25 mouse cellular contexts compared by ENCODE assay signal in the genomic region with DNA sequence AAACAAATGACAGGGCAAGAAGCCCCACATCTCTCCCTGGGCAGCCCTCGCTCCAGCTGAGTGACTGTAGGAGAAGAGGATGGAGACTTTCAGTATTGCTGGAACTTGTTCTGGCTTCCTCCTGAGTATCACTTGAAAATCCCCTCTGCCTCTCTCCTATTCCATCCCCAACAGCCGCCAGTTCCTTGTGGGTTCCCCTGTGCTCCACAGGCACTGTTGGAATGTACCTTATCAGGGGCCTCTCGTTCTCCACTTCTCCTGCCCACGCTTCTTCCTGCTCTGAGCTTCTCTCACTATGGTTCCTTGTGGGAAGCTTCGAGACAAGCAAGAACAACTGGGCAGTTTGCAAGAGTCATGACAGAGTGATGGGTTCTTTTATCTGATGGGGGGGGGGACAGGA. TPM values are rescaled to one million over a fixed set of nuclear protein-coding genes. Genes with fewer than 3 reads are reported as not detected.
DNase-seq lines count a peak whose midpoint lies in the region; ATAC-seq and TF ChIP-seq lines count a peak whose summit lies in the region.
"Had no signal": no experiment of that assay in that cellular context is flagged by ENCODE, and none has a peak within 500 bp of the region (broad histone marks: within the 10 kb centered on the region; RNA-seq: fewer than 3 reads in every experiment).

No protein-coding gene starts in this region.

- peaks cover 33% of the 10 kb centered on the region for H3K4me1 ChIP-seq in heart, embryonic 15.5 days (replicated peaks)
- H3K4me1 ChIP-seq in lung, embryonic 15.5 days = peaks cover 22% of the 10 kb centered on the region
- peaks cover 18% of the 10 kb centered on the region for H3K4me1 ChIP-seq in lung, adult 2 months (ENCODE audit: control insufficient read depth, insufficient read depth, low read length)

- H3K79me3 ChIP-seq in C2C12 (ENCODE audit: low read depth) = no peaks in the 10 kb centered on the region

- no peak overlapping the region for H3K4me3 ChIP-seq in heart, embryonic 15.5 days
- no peak overlapping the region for H3K4me3 ChIP-seq in lung, embryonic 15.5 days
- no peak overlapping the region for H3K4me3 ChIP-seq in lung, adult 2 months (replicated peaks; ENCODE audit: extremely low read depth, low read depth, low read length)
- no peak overlapping the region for H3K4me3 ChIP-seq in C2C12 (ENCODE audit: insufficient read depth, poor library complexity, severe bottlenecking)
- H3K4me3 ChIP-seq: embryonic facial prominence, embryonic 10.5 days; forebrain, embryonic 15.5 days; limb, embryonic 13.5 days; liver, embryonic 15.5 days; neural tube, embryonic 13.5 days had no signal

- TF ChIP-seq CTCF in lung, adult 2 months (IDR thresholded peaks at IDR 0.05; ENCODE audit: insufficient read depth, low read length) = no peak
- TF ChIP-seq CTCF in C2C12 (IDR thresholded peaks at IDR 0.05; ENCODE audit: control insufficient read depth, insufficient read depth, insufficient read length) = no peak

- no peak overlapping the region for H3K9ac ChIP-seq in heart, embryonic 15.5 days
- no peak overlapping the region for H3K9ac ChIP-seq in lung, embryonic 15.5 days
- H3K9ac ChIP-seq: forebrain, embryonic 15.5 days; hindbrain, embryonic 14.5 days; limb, embryonic 13.5 days; liver, embryonic 15.5 days; neural tube, embryonic 13.5 days had no signal

- peak overlapping the region; percentile 39; the same call in 1 of the 2 replicates for H3K4me2 ChIP-seq in heart, embryonic 15.5 days
- no peak overlapping the region for H3K4me2 ChIP-seq in lung, embryonic 15.5 days
- H3K4me2 ChIP-seq: forebrain, embryonic 15.5 days; hindbrain, embryonic 14.5 days; limb, embryonic 13.5 days; liver, embryonic 15.5 days; neural tube, embryonic 13.5 days had no signal

- H3K79me2 ChIP-seq in C2C12 (ENCODE audit: control insufficient read depth, insufficient read depth) = no peaks in the 10 kb centered on the region

- no peak overlapping the region for H3ac ChIP-seq in C2C12 (ENCODE audit: control insufficient read depth, insufficient read length, low read depth)

- no peaks in the 10 kb centered on the region for H3K36me3 ChIP-seq in heart, embryonic 15.5 days
- H3K36me3 ChIP-seq in lung, embryonic 15.5 days = no peaks in the 10 kb centered on the region
- H3K36me3 ChIP-seq in C2C12 (ENCODE audit: control insufficient read depth, insufficient read depth) = no peaks in the 10 kb centered on the region
- H3K36me3 ChIP-seq: embryonic facial prominence, embryonic 10.5 days; forebrain, embryonic 15.5 days; limb, embryonic 13.5 days; liver, embryonic 15.5 days; neural tube, embryonic 13.5 days had no signal

- TF ChIP-seq POLR2A in lung, adult 2 months (IDR thresholded peaks at IDR 0.05; ENCODE audit: borderline replicate concordance, extremely low read depth, low read depth, low read length) = no peak

- no peak overlapping the region for H3K27ac ChIP-seq in heart, embryonic 15.5 days
- H3K27ac ChIP-seq in lung, embryonic 15.5 days = 0 out of 2 replicates have a peak overlapping the region, but pooled peaks have one; percentile 37
- H3K27ac ChIP-seq: embryonic facial prominence, embryonic 10.5 days; forebrain, embryonic 15.5 days; hindbrain, embryonic 14.5 days; limb, embryonic 13.5 days; liver, embryonic 15.5 days; neural tube, embryonic 13.5 days had no signal

- no peaks in the 10 kb centered on the region for H3K27me3 ChIP-seq in heart, embryonic 15.5 days
- no peaks in the 10 kb centered on the region for H3K27me3 ChIP-seq in lung, embryonic 15.5 days
- H3K27me3 ChIP-seq in C2C12 (ENCODE audit: control insufficient read depth, insufficient read depth, insufficient read length) = no peaks in the 10 kb centered on the region
- H3K27me3 ChIP-seq: forebrain, embryonic 15.5 days; limb, embryonic 13.5 days; liver, embryonic 15.5 days; neural tube, embryonic 13.5 days; Patski had no signal

- H3K9me3 ChIP-seq in heart, embryonic 15.5 days (replicated peaks) = no peaks in the 10 kb centered on the region
- no peaks in the 10 kb centered on the region for H3K9me3 ChIP-seq in lung, embryonic 15.5 days
- H3K9me3 ChIP-seq: embryonic facial prominence, embryonic 10.5 days; forebrain, embryonic 15.5 days; limb, embryonic 13.5 days; liver, embryonic 15.5 days; neural tube, embryonic 13.5 days had no signal

- peak; percentile 66 for DNase-seq in heart, adult 11 months
- no peak for DNase-seq in heart, postnatal 4 days
- no peak for DNase-seq in heart, adult 9 months (ENCODE audit: low spot score in 2 of 2)
- no peak for DNase-seq in lung, adult 2 months
- DNase-seq in gastrocnemius, postnatal 25 days = no peak
- DNase-seq: adrenal gland, postnatal 36 days; cerebellum, adult 11 months; cerebellum, postnatal 10 days; kidney, adult 18-20 months; kidney, postnatal 4 days; midbrain, embryonic 14.5 days; retina, postnatal 1 day; right cerebral cortex, postnatal 25 days; spleen, adult 18-20 months had no signal

- no peak; the same call in 1 of the 2 replicates for ATAC-seq in heart, embryonic 15.5 days (replicated peaks; ENCODE audit: insufficient number of reproducible peaks, insufficient read depth, low FRiP score, low read depth)
- ATAC-seq in lung, embryonic 15.5 days (ENCODE audit: borderline replicate concordance, extremely low read depth, low FRiP score, low TSS enrichment) = peak; percentile 55; the same call in 1 of the 2 replicates
- ATAC-seq: forebrain, embryonic 15.5 days; inflammation-experienced regulatory T-cells, adult 6 months; Patski had no signal

- 16% methylated on average over 5 of the region's 5 CpGs for WGBS in heart, embryonic 15.5 days
- WGBS in lung, embryonic 15.5 days = 28% methylated on average over 5 of the region's 5 CpGs
- WGBS in lung, adult 2 months = 49% methylated on average over 5 of the region's 5 CpGs

TF ChIP-seq in C2C12, 6 proteins besides CTCF, POLR2A, EP300 and RAD21:
- TF ChIP-seq MYOD1 (IDR thresholded peaks at IDR 0.05; ENCODE audit: control insufficient read depth, insufficient read length, low read depth) (peak; percentile 42), MYOG (IDR thresholded peaks at IDR 0.05; ENCODE audit: control insufficient read depth, extremely low read depth, insufficient read length) (no peak)

RNA-seq across cellular contexts. Expression of gene Vav3, which starts 23.1 kb away (rescaled TPM):
- 10 to 100 TPM; 12.2 to 12.6 TPM for total RNA-seq in heart, postnatal 4 days (2021)
- polyA plus RNA-seq in heart, embryonic 15.5 days (2015; fragmentation: Nextera tagmentation; extraction: Ambion mirVana) = 7.4 and 9.6 TPM in 2 replicates
- 8.4 TPM in 2 replicates for polyA plus RNA-seq in lung, embryonic 15.5 days (2015; fragmentation: Nextera tagmentation; extraction: Ambion mirVana)
- 3.1 and 3.9 TPM in 2 replicates for polyA plus RNA-seq in lung, adult 2 months (2012; rRNA removed)
- polyA plus RNA-seq in C2C12 (2012; fragmentation: generic; extraction: Trizol) = 2.2 TPM
- 1 to 10 TPM; 2.2 to 3.7 TPM for total RNA-seq in gastrocnemius, postnatal 25 days (2021)
